Mouse (Mus musculus): ENCODE results near the gene 4930550C14Rik.

The 4930550C14Rik gene

GRCm38 (mm10) chr9:53404050-53404752, 2.1 kb downstream of the 4930550C14Rik start:
- DNase-seq (ENCODE audit: low read depth in 1 of 2, low spot score in 2 of 2), result no peak

GRCm38 (mm10) chr9:53404753-53405722, 2.9 kb downstream of the 4930550C14Rik start:
- DNase-seq (ENCODE audit: low read depth in 1 of 2, low spot score in 2 of 2), result peak; percentile 35 to 54

DNA sequence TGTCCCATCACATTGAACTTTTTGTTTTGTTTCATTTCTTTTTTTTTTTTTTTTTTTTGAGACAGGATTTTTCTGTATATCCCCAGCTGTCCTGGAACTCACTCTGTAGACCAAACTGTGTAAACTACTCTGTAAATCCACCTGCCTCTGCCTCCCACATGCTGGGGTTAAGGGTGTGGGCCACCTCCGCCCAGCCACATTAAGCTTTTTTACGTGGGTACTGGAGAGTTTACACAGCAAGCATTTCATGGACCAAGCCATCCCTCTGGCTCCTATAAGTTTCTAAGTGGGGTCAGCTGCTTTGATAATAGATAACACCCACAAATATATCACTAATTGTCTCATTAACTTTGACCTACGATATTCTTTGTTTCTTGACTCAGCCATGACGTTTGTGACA, 6.4 kb downstream of the 4930550C14Rik start:
- DNase-seq (ENCODE audit: low read depth in 1 of 2, low spot score in 2 of 2), result no peak

DNA sequence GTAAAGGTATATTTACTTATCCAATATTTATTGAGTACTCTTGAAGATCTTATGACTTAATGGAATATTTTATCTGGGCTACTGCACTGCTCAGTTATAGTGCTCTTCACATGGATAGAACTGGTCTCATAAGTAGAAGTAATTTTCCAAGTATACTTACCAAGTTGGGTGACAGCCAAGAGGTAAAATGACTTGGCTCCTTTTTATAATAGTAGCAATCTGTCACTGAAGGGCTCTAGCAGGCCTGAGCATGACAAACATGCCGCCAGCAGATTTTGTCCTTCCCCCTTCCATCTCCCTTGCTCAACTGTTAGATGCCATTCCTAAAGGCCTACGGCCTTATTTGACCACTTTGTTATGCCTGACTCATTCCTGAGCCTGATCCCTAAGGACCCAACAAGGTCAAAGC, 6.8 kb downstream of the 4930550C14Rik start:
- no peak for DNase-seq (ENCODE audit: low read depth in 1 of 2, low spot score in 2 of 2)

DNA sequence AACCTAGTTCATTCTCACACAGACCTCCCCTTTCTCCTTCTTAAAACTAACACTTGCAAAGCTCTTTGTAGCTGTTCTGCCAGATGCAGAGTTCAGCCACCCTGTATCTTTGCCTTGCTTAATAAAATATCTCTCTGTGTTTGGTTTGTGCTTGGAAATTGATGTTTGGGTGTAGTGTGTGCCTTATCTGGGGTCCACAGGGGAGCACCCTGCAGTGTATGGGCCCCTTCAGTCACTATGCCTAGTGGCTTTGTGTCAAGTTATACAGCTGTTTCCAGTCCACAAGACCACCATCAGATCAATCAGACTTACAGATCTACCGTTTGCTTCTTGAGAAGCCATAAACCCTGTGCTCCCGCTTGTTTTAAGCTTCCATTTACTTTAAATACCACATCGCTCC, 7.3 kb downstream of the 4930550C14Rik start:
- DNase-seq (ENCODE audit: low read depth in 1 of 2, low spot score in 2 of 2), result no peak

GRCm38 (mm10) chr9:53422133-53422896, 20.2 kb downstream of the 4930550C14Rik start:
- no peak for DNase-seq (ENCODE audit: low read depth in 1 of 2, low spot score in 2 of 2)

- no peak for DNase-seq (ENCODE audit: low read depth in 1 of 2, low spot score in 2 of 2)
Measured at GRCm38 (mm10) chr9:53426726-53427125, 24.6 kb downstream of the 4930550C14Rik start.

- DNase-seq (ENCODE audit: low read depth in 1 of 2, low spot score in 2 of 2), result no peak
Measured at GRCm38 (mm10) chr9:53427638-53428037, 25.5 kb downstream of the 4930550C14Rik start.

- no peak for DNase-seq (ENCODE audit: low read depth in 1 of 2, low spot score in 2 of 2)
Measured at GRCm38 (mm10) chr9:53435830-53436570, 33.9 kb downstream of the 4930550C14Rik start.

DNA sequence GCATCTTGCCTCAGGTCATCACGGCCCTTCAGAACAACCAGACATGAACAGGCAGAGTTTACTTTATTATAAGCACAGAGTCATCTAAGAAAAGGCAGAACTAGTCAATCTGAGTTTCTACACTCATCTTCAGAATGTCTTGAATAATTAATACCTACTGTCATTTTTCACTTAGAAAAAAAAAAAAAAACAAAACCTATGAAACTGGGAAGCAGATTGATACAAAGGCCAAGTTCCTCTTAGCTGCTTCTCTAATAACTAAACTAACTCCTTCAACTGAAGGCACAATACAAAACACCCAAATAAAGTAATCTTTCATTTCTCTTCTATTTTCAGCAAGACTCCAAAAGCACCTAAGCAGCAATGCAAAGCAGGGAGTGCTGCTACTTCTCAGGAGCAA, 48.5 kb downstream of the 4930550C14Rik start:
- DNase-seq (ENCODE audit: low read depth in 1 of 2, low spot score in 2 of 2), result no peak

DNA sequence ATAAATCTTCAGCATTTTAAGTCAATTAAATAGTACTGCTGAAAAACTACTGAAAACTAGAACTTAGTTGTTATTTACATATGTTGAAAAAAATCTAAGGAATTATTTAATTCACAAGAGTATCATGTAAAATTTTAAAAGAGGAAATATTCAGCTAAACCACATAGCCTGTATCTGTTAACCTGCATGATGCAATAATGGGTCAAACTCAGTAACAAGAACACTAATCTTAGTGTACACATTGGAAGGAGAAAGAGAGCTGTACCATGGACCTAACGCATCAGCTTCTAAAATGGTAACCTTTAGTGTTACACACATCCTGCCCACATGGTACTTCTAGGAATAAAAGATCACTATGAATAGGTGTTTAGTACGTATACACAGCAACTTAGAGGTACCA, 49.9 kb downstream of the 4930550C14Rik start:
- DNase-seq (ENCODE audit: low read depth in 1 of 2, low spot score in 2 of 2), result no peak

DNA sequence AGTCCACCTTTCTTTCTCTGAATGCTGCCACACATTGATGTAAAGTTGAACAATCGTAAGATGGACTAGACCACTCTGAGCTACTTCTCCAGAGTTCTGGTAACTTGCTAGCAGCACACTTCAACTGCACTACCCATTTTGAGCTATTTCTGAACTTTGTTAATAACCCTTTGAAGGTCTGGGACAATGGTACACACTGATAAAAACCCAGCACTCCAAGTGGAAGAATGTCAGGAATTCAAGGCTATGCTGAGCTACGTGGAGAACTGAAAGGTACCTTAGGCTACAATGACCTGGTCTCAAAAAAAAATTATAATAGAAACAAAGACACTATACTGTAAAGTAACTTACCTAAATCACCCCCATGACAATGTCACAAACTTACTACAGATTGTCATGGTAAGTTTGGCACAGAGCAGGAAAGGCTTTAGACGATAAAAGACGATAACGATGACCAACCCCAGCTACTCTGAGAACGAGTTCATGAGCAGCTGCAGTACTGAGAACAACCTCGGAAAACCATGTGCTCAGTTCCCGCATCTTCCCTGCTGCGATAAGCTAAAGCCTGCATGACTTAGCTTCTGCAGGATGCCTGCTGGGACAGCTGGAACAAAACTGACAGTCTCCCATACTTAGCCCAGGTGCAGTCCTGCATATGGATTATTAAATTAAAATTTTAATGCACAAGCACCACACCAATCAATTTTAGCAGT, 70.8 kb downstream of the 4930550C14Rik start:
- no peak for DNase-seq (ENCODE audit: low read depth in 1 of 2, low spot score in 2 of 2)

All from monocyte, adult 2 months (primary cell).